Mouse (Mus musculus): ENCODE results near the gene Tysnd1. TPM values are rescaled to one million over a fixed set of nuclear protein-coding genes. Genes with fewer than 3 reads are reported as not detected.
A peak's percentile ranks its signal among the peaks of the same experiment; 100 is the strongest.

Gene Tysnd1
- polyA plus RNA-seq (2015; fragmentation: Nextera tagmentation; extraction: Ambion mirVana): 32.8 and 37.1 TPM in 2 replicates

DNA sequence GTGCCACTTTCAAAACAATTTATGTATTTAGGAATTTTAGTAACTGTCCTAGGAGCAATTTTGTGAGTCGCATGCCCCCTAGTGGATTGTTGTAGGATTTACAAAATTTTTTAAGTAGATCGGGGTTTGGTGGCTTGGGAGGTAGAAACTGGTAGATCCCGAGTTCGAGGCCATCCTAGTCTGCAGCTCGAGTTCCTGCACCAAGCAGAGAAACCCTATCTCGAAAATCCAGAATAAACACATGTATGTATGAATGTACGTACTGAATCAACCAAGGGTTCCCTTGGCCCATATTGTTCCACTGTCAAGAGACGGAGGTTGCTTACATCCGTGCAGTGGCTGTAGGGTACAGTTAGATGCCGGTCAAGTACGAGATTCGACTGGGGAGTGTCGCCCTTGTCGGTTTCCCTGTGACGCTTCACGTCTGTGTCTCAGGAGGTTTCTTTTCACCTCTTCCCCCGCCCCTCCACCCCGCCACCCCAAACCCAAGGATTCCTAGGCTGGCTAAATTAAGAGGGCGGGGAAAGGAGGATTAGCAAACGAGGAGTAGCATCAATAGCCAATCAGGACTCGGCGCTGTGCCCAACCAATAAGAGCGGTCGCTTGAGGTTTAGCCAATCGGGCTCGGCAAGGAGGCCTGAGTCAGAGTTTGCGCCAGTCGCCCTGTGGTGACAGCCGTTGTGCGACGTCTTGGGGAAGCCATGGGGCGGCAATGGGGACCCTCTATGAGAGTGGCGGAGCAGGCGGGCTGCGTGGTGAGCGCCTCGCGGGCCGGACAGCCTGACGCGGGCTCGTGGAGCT, at the start of gene Tysnd1:
Gene Tysnd1 (plus strand): TSS at position 645 of the 801 bp plus-strand sequence.
- peak; percentile 97 for ATAC-seq (ENCODE audit: low FRiP score, low read depth)
- Histone ChIP-seq H3K9ac (peak within 1 kb of the TSS; percentile 80), H3K9me3 (no peaks in the 10 kb centered on the region), H3K4me3 (peak within 1 kb of the TSS; percentile 74), H3K27ac (replicated peaks) (peak within 1 kb of the TSS; percentile 75), H3K27me3 (no peaks in the 10 kb centered on the region), H3K36me3 (peaks cover 31% of the 10 kb centered on the region), H3K4me2 (peak within 1 kb of the TSS; percentile 100), H3K4me1 (replicated peaks) (peaks cover 21% of the 10 kb centered on the region)
- WGBS: under 1% methylated on average over 42 of the region's 42 CpGs

DNA sequence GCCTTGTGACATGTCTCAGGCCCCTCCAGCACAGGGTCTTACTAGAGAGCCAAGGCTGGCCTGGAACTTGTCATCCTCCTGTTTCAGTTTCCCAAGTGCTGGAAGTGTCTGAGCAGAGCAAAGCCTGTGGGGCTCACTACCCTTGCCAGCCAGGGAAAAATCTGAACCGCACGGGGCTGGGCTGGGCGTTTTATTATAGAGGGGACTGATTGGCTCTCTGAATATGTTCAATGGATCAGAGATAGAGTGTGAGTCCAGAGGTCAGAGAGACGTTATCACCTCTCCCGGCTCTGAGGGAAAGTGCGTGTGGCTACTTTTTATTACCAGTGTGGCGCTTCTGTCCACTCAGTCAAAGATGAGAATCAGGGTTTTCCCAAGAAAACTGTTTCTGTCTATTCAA, 48.8 kb upstream of the Tysnd1 start:
- H3K9ac ChIP-seq: no peak overlapping the region
- ATAC-seq (ENCODE audit: low FRiP score, low read depth): no peak
- no peaks in the 10 kb centered on the region for H3K9me3 ChIP-seq
- no peaks in the 10 kb centered on the region for H3K27me3 ChIP-seq
- H3K36me3 ChIP-seq: no peaks in the 10 kb centered on the region
- H3K4me3 ChIP-seq: no peak overlapping the region
- 68% methylated on average over 7 of the region's 7 CpGs for WGBS
- no peak overlapping the region for H3K4me2 ChIP-seq
- no peak overlapping the region for H3K27ac ChIP-seq (replicated peaks)
- H3K4me1 ChIP-seq (replicated peaks): peaks cover 23% of the 10 kb centered on the region

DNA sequence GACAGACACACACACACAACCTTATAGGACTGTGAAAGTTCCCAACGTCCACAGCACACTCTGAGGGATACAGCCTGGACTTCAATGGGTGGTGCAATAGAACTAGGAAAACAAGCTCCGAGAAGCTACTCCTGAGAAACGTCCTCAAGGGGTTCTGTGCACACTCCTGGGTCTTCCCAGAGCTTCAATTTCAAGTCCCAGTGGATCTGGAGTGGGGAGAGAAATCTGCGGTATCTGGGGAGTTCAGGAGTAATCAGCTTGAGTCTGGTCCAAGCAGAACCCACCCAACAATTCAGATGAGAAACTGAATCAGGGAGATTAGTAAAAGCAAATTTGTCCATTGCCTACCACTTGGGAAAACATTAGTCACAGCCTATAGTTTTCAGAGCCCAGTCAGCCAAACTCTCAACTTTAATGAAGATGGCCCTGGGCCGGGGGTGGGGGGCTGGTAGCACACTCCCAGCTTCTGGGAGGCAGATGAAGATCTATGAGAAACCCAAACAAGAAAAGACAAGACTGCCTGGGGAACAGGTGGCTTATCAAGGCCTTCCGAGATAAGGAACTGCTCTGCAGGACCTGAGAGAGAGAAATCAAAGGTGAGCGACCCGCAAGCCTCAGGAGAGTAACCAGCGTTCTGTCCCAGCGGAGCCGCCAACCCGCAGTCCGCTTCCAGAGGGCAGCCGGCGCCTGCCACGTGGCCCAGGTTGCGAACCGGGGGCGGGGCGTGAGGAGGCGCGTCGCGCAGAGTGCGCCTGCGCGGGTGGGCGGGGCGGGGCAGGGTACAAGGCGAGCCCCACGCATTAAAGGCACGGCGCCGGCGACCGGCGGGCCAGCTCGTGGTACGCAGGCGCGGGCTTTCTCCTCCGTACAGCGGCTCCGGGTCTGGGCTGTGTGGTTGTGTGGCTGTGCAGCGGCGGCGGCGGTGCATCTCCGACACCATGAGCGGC, 47.3 kb upstream of the Tysnd1 start, which contains the start of gene Ppa1:
Gene Ppa1 (plus strand): TSS at position 763 of the 947 bp plus-strand sequence.
- WGBS: 2% methylated on average over 48 of the region's 50 CpGs
- peak within 1 kb of the TSS; percentile 79 for H3K4me3 ChIP-seq
- peak within 1 kb of the TSS; percentile 87 for H3K27ac ChIP-seq (replicated peaks)
- H3K27me3 ChIP-seq: no peaks in the 10 kb centered on the region
- no peaks in the 10 kb centered on the region; the same call in 1 of the 2 replicates for H3K36me3 ChIP-seq
- peak within 1 kb of the TSS; percentile 90 for H3K4me2 ChIP-seq
- H3K4me1 ChIP-seq (replicated peaks): peaks cover 23% of the 10 kb centered on the region
- ATAC-seq (ENCODE audit: low FRiP score, low read depth): peak; percentile 99
- no peaks in the 10 kb centered on the region for H3K9me3 ChIP-seq
- peak within 1 kb of the TSS; percentile 87 for H3K9ac ChIP-seq

DNA sequence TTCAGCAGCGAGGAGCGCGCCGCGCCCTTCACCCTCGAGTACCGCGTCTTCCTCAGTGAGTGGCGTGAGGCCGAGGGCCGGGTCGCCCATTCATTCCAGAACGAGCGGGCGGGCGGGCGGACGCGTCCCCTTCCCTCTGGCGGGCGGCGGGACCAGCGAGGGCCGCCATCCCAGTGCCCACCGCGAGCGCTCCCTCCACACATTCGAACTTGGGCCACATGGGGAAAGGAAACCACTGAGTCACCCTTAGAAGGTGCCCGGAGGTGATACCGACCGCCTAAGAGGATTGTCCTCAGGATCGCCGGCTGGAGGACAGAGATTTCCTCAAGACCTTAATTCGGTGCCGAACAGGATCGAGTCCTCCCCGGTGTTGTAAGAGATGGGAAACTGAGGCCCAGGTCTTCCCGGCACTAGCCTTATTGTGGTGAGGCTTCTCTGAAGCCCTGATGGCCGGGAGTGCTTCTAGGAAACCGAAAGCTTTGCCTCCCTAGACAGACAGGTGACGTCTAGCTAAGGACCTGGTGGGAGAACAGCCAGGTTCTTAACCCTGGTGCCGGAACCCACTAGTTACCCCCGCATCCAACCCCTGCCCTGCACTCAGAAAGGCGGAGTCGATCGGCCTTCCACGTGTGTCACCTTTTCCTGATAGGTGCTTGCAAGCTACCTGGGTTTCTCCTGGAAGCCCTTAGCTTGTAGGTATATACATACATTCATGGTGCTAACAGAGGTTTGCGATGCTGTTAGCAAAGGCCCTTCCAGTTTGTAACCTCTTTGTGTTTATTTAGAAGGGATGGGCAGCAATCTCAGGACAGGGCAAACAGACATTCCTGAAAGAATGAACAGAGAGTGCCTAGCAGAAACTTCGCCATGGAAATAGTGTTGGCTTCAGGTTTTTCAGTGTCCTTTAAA, 46.3 kb upstream of the Tysnd1 start:
- H3K4me3 ChIP-seq: peak overlapping the region; percentile 79
- peak overlapping the region; percentile 87 for H3K27ac ChIP-seq (replicated peaks)
- H3K9me3 ChIP-seq: no peaks in the 10 kb centered on the region
- ATAC-seq (ENCODE audit: low FRiP score, low read depth): peak; percentile 74; the same call in 1 of the 2 replicates
- peak overlapping the region; percentile 90 for H3K4me2 ChIP-seq
- WGBS: 1% methylated on average over 43 of the region's 49 CpGs
- H3K9ac ChIP-seq: peak overlapping the region; percentile 87
- H3K27me3 ChIP-seq: no peaks in the 10 kb centered on the region
- H3K36me3 ChIP-seq: peaks cover 6% of the 10 kb centered on the region
- peaks cover 23% of the 10 kb centered on the region for H3K4me1 ChIP-seq (replicated peaks)

DNA sequence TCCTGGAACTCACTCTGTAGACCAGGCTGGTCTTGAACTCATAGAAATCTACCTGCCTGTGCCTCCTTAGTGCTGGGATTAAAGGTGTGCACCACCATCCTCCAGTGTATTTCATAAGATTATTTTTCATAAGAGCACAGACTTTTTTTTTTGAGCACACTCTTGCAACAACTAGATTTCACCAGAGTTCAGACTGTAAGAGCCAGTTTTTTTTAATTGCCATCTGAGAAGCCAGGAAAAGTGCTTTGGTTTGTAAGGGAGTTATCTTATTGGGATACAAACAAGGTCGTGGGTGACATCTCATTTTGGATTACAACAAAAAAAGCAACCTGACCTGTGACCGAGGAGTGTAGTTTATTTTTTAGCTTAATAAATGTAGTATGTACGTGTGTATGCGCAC, 41.2 kb upstream of the Tysnd1 start:
- Histone ChIP-seq H3K4me3 (no peak overlapping the region), H3K4me2 (no peak overlapping the region), H3K9ac (no peak overlapping the region), H3K27me3 (no peaks in the 10 kb centered on the region), H3K9me3 (no peaks in the 10 kb centered on the region), H3K27ac (replicated peaks) (no peak overlapping the region), H3K36me3 (peaks cover 13% of the 10 kb centered on the region), H3K4me1 (replicated peaks) (peaks cover 15% of the 10 kb centered on the region)
- 93% methylated on average over 4 of the region's 4 CpGs for WGBS
- ATAC-seq (ENCODE audit: low FRiP score, low read depth): no peak

DNA sequence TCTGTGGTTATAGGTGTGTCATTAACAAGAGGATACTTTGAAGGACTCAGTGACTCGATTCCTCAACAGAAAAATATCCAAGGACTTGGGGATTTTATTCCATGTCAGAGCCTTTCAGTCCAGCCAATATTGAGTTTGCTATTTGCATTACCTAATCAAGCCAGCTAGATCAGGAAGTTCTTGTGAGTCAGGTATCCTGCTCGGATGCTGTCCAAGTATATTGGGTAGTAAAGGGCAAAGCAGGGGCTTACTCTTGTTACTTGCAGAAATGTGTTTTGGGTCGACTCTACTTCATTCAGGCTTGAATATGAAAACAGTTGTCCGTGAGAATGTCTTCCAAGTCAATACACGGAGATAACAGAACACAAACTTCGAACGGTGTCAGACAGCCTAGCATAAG, 40.6 kb upstream of the Tysnd1 start:
- ATAC-seq (ENCODE audit: low FRiP score, low read depth): no peak
- Histone ChIP-seq H3K27ac (replicated peaks) (no peak overlapping the region), H3K4me2 (no peak overlapping the region), H3K4me1 (replicated peaks) (0 out of 2 replicates have a peak, but pooled peaks cover 10% of the 10 kb centered on the region), H3K36me3 (peaks cover 19% of the 10 kb centered on the region), H3K9ac (no peak overlapping the region), H3K9me3 (no peaks in the 10 kb centered on the region), H3K4me3 (no peak overlapping the region), H3K27me3 (no peaks in the 10 kb centered on the region)
- 94% methylated on average over 7 of the region's 7 CpGs for WGBS

GRCm38 (mm10) chr10:61655188-61655587, 40.1 kb upstream of the Tysnd1 start:
- Histone ChIP-seq H3K4me3 (no peak overlapping the region), H3K9ac (no peak overlapping the region), H3K36me3 (peaks cover 24% of the 10 kb centered on the region), H3K9me3 (no peaks in the 10 kb centered on the region), H3K4me1 (replicated peaks) (0 out of 2 replicates have a peak, but pooled peaks cover 5% of the 10 kb centered on the region), H3K27ac (replicated peaks) (no peak overlapping the region), H3K4me2 (no peak overlapping the region), H3K27me3 (no peaks in the 10 kb centered on the region)
- WGBS: 94% methylated on average over 3 of the region's 3 CpGs
- no peak for ATAC-seq (ENCODE audit: low FRiP score, low read depth)

- WGBS: 92% methylated on average over 18 of the region's 18 CpGs
Measured at GRCm38 (mm10) chr10:61656928-61657882, 38.1 kb upstream of the Tysnd1 start.

GRCm38 (mm10) chr10:61657985-61658384, 37.3 kb upstream of the Tysnd1 start:
- Histone ChIP-seq H3K9me3 (no peaks in the 10 kb centered on the region), H3K4me3 (no peak overlapping the region), H3K4me2 (no peak overlapping the region), H3K4me1 (replicated peaks) (peaks cover 5% of the 10 kb centered on the region; the same call in 1 of the 2 replicates), H3K27ac (replicated peaks) (no peak overlapping the region), H3K9ac (no peak overlapping the region), H3K27me3 (no peaks in the 10 kb centered on the region), H3K36me3 (peaks cover 43% of the 10 kb centered on the region)
- no peak for ATAC-seq (ENCODE audit: low FRiP score, low read depth)
- 25% methylated on average over 4 of the region's 4 CpGs for WGBS

More at GRCm38 (mm10) chr10:61656928-61657882, 38.1 kb upstream of the Tysnd1 start:
- H3K27ac ChIP-seq (replicated peaks): no peak overlapping the region
- H3K4me1 ChIP-seq (replicated peaks): peaks cover under 1% of the 10 kb centered on the region; the same call in 1 of the 2 replicates
- no peak overlapping the region for H3K4me2 ChIP-seq
- H3K27me3 ChIP-seq: no peaks in the 10 kb centered on the region
- ATAC-seq (ENCODE audit: low FRiP score, low read depth): no peak
- H3K9ac ChIP-seq: no peak overlapping the region
- no peaks in the 10 kb centered on the region for H3K9me3 ChIP-seq
- H3K4me3 ChIP-seq: no peak overlapping the region
- H3K36me3 ChIP-seq: peaks cover 39% of the 10 kb centered on the region

- WGBS: 73% methylated on average over 8 of the region's 8 CpGs
- H3K4me3 ChIP-seq: no peak overlapping the region
- H3K36me3 ChIP-seq: peaks cover 61% of the 10 kb centered on the region
- H3K9me3 ChIP-seq: no peaks in the 10 kb centered on the region
- H3K4me1 ChIP-seq (replicated peaks): peaks cover 5% of the 10 kb centered on the region; the same call in 1 of the 2 replicates
- no peak overlapping the region for H3K4me2 ChIP-seq
- no peaks in the 10 kb centered on the region for H3K27me3 ChIP-seq
- no peak for ATAC-seq (ENCODE audit: low FRiP score, low read depth)
- no peak overlapping the region for H3K27ac ChIP-seq (replicated peaks)
- no peak overlapping the region for H3K9ac ChIP-seq
Measured at GRCm38 (mm10) chr10:61661887-61662286, 33.4 kb upstream of the Tysnd1 start.
